Mouse (Mus musculus) gastrocnemius, adult 2 months (tissue): ENCODE data around the gene Adamtsl3. TPM values are rescaled to one million over a fixed set of nuclear protein-coding genes. Genes with fewer than 3 reads are reported as not detected.

Source experiments
- DNase-seq: peaks from one replicate; pipeline ENCODE4 v3.0.0; 2022
- H3K27ac ChIP-seq: fragments of 200-600 bp; 2 replicates; pipeline ENCODE4 v1.8.1; 2022; ENCODE audit warnings: mild to moderate bottlenecking
- H3K4me3 ChIP-seq: fragments of 200-600 bp; 2 replicates; pipeline ENCODE4 v1.8.1; 2022; ENCODE audit warnings: mild to moderate bottlenecking, moderate library complexity
- CTCF ChIP-seq: fragments of 200-600 bp; IDR thresholded peaks from 2 replicates; pipeline ENCODE4 v1.8.1; 2022; ENCODE audit warnings: antibody characterized with exemption, mild to moderate bottlenecking, moderate library complexity
- intact Hi-C: fragments of 180-260 bp; cut with DNase I; formaldehyde crosslinking; loops from one replicate; pipeline ENCODE4 v1.15.1; 2025
- total RNA-seq, 2 experiments: library from RNA; stranded (reverse); gene quantifications; 2 replicates each; pipeline ENCODE4 v1.2.3; 2021

Adamtsl3 gene
- total RNA-seq, 2 experiments from 2014 or later, result 4.3 to 7.8 TPM

DNA sequence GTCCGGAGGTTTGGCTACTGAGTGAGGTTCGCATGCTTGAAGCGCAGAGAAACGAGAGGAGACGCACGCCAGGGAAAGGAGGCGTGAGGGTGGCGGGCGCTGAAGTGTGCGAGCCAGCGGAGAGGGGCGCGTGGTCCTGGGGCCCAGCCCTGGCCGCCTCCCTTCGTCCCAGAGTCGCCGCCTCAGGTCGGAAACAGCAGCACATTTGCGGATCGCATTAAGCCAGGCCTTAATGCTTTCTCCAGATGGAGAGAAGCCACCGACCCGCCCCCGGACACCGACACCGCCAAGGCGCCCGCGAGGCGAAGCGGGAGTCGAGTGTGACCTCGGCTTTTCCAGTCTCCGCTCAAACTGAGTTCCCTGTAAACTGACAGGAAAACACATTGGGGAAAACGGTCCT lies 638 bp downstream of the Adamtsl3 start:
- Histone ChIP-seq H3K27ac (peak overlapping the region; percentile 77), H3K4me3 (peak overlapping the region; percentile 76)
- peak; percentile 84 for DNase-seq
- intact Hi-C loops, result no loop called here
- TF ChIP-seq CTCF, result peak; percentile 2; the same call in 1 of the 2 replicates

- TF ChIP-seq CTCF, result no peak
- intact Hi-C loops, result no loop called here
- no peak for DNase-seq
- H3K27ac ChIP-seq, result no peak overlapping the region
- H3K4me3 ChIP-seq, result peak overlapping the region; percentile 9; the same call in 1 of the 2 replicates
These were observed 2.6 kb downstream of the Adamtsl3 start for GRCm38 (mm10) chr7:82338121-82338520.

GRCm38 (mm10) chr7:82338532-82338931 lies 3.0 kb downstream of the Adamtsl3 start:
- intact Hi-C loops, result no loop called here
- Histone ChIP-seq H3K4me3 (no peak overlapping the region), H3K27ac (no peak overlapping the region)
- TF ChIP-seq CTCF, result peak; percentile 18; the same call in 1 of the 2 replicates
- no peak for DNase-seq

DNA sequence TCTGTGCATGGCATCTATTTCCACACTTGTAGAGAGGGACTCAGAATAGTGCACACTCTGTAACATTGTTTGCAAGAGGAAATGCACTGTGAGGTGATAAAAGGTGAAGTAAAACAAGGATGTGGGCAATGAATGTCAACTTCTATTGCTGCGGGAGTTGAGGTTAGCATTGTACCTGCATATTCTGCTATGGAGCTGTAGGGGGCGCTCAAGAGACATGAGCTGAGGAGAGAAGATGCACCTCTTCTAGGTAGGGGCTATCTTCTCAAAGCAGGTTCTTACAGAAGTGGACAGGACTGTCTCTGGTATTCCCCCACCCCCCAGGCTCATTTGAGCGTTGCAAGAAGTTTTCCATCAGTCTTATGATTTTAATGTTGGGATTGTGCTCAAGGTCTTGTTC lies 3.7 kb downstream of the Adamtsl3 start:
- DNase-seq, result no peak
- intact Hi-C loops, result no loop called here
- TF ChIP-seq CTCF, result peak; percentile 75
- no peak overlapping the region for H3K4me3 ChIP-seq
- no peak overlapping the region for H3K27ac ChIP-seq

GRCm38 (mm10) chr7:82341476-82341875 lies 6.0 kb downstream of the Adamtsl3 start:
- intact Hi-C loops, result loop anchor here (10.0 kb wide), 1 partner anchor 73 kb away; no protein-coding TSS in a partner anchor
- TF ChIP-seq CTCF, result no peak
- Histone ChIP-seq H3K27ac (no peak overlapping the region), H3K4me3 (no peak overlapping the region)
- no peak for DNase-seq

DNA sequence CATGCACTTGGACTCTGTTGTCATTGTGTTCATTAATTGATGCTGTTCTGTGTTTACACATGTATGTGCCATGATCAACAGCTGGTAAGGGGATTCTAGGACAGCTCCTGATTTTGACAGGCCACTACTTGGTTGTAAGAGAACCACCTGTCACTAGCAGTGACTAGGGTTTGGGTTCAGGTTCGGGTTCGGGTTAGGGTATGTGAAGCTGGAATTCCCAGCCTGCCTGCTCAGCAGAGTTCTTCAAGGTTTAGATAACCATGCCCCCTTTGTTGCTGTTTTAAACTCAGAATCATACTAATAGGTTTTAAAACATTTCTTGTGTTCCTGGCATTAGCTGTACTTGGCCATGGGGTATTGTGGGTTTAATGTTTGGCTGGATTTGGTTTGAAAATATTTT lies 11.2 kb downstream of the Adamtsl3 start:
- TF ChIP-seq CTCF, result no peak
- intact Hi-C loops, result loop anchor here (10.0 kb wide), 1 partner anchor 68 kb away; no protein-coding TSS in a partner anchor
- H3K4me3 ChIP-seq, result no peak overlapping the region
- H3K27ac ChIP-seq, result no peak overlapping the region
- DNase-seq, result no peak

DNA sequence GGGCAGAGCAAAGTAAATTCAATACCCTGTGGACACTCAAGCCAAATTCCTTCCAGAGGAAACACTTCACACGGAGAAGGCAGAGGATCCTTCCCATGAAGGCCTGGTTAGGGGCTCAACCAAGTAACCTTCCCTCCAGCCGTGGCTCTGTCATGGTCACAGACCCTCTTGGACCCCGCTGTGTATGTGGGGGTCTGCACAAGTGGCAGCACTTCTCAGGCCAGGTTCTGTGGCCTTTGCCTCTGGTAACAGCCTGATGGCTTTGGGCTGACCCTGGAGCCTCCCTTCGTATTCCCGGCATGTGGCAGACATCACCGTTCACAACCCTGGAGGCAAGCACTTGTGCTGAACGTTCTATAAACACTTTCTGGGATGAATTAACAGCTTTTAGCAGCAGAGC lies 14.3 kb downstream of the Adamtsl3 start:
- no peak for DNase-seq
- H3K4me3 ChIP-seq, result no peak overlapping the region
- no peak for TF ChIP-seq CTCF
- intact Hi-C loops, result loop anchor here (10.0 kb wide), 1 partner anchor 65 kb away; no protein-coding TSS in a partner anchor
- no peak overlapping the region for H3K27ac ChIP-seq

DNA sequence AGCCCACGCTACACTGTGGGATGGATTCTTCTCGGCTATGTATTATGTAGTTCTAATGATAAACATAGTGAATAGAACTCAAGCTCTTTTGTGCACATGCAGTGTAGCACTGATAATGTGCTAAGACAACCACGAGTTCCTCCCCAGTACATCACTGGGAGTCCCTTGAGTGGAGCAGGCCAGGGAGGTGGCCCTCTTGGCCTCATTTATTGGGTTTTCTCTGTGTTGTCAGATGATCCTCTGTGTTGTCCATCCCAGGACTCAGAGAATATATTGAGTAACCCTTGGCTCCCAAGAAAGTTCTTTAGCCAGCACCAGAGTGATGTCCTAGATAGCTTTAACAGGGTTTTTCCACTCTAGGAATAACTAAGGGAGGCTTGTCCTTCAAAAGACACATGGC lies 14.9 kb downstream of the Adamtsl3 start:
- intact Hi-C loops, result no loop called here
- Histone ChIP-seq H3K27ac (no peak overlapping the region), H3K4me3 (no peak overlapping the region)
- TF ChIP-seq CTCF, result no peak
- peak; percentile 69 for DNase-seq

- no peak for TF ChIP-seq CTCF
- DNase-seq, result no peak
- Histone ChIP-seq H3K27ac (peak overlapping the region; percentile 31; the same call in 1 of the 2 replicates), H3K4me3 (no peak overlapping the region)
- intact Hi-C loops, result no loop called here
These were observed 23.7 kb downstream of the Adamtsl3 start for GRCm38 (mm10) chr7:82359146-82359545.

- H3K4me3 ChIP-seq, result no peak overlapping the region
- DNase-seq, result peak; percentile 50
- intact Hi-C loops, result no loop called here
- H3K27ac ChIP-seq, result peak overlapping the region; percentile 40
- TF ChIP-seq CTCF, result no peak
These were observed 24.2 kb downstream of the Adamtsl3 start for GRCm38 (mm10) chr7:82359674-82360073.

DNA sequence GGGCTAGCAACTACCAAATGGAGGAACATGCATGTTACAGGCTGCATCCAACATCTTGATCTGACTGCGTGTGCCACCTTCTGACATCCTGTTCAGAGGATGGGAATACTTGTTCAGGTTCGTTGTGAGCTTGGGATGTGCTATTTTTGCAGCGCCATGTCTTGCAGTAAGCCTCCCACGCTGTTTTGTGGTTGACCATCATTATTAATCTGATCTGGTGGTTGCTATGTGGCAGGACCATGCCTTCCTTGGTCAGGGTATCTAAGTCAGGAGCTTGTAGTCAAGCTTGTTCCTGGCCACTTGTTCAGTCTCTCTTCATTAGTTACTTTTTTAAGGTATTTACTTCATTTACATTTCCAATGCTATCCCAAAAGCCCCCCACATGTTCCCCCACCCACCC lies 24.7 kb downstream of the Adamtsl3 start:
- Histone ChIP-seq H3K4me3 (no peak overlapping the region), H3K27ac (peak overlapping the region; percentile 40)
- DNase-seq, result no peak
- no peak for TF ChIP-seq CTCF
- intact Hi-C loops, result no loop called here

- intact Hi-C loops, result no loop called here
- no peak overlapping the region for H3K4me3 ChIP-seq
- no peak for DNase-seq
- H3K27ac ChIP-seq, result no peak overlapping the region
- no peak for TF ChIP-seq CTCF
These were observed 25.6 kb downstream of the Adamtsl3 start for GRCm38 (mm10) chr7:82361127-82361526.

DNA sequence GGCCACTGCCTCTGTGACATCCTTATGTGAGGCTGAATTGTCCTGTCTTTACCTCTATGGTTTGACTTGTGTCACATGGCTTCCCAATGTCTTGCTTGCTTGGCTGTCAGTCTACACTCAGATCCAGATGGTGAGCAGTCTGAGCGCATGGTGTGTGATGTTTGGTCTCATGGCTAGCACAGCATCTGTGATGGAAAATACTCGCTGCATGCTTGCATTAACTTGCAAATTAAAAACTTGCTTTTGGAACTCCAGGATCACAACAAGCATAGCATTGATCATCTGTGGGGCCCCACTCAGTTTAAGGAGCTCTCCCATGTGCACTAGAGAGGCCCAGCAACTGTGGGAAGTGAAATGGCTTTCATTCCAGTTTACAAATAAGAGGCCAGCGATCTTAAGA lies 29.1 kb downstream of the Adamtsl3 start:
- no peak for DNase-seq
- no peak for TF ChIP-seq CTCF
- no peak overlapping the region for H3K4me3 ChIP-seq
- no peak overlapping the region for H3K27ac ChIP-seq
- intact Hi-C loops, result no loop called here

DNA sequence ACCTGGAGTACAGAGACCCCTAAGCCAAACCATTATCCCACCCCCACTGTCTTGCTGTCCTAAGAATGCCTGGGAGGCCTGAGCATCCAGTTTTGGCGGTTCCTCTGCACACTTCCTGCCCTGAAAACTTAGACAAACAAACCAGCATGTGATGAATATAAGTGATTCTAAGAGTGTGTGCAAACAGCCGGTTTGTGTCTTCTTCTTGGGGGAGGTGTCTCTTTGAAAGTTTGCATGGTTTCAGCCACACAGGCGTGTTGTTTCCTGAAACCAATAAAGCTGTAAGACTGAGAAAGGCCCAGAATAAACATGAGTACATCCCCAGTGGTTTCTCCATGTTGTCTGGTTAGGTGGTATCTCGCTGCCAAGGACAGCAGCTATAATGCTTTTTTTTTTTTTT lies 30.6 kb downstream of the Adamtsl3 start:
- TF ChIP-seq CTCF, result no peak
- DNase-seq, result no peak
- Histone ChIP-seq H3K27ac (no peak overlapping the region), H3K4me3 (no peak overlapping the region)
- intact Hi-C loops, result no loop called here

- Histone ChIP-seq H3K27ac (no peak overlapping the region), H3K4me3 (no peak overlapping the region)
- no peak for DNase-seq
- intact Hi-C loops, result no loop called here
- no peak for TF ChIP-seq CTCF
These were observed 31.0 kb downstream of the Adamtsl3 start for GRCm38 (mm10) chr7:82366471-82366870.
